Comparison of ENCODE assay signal across 11 mouse cellular contexts in the genomic region with DNA sequence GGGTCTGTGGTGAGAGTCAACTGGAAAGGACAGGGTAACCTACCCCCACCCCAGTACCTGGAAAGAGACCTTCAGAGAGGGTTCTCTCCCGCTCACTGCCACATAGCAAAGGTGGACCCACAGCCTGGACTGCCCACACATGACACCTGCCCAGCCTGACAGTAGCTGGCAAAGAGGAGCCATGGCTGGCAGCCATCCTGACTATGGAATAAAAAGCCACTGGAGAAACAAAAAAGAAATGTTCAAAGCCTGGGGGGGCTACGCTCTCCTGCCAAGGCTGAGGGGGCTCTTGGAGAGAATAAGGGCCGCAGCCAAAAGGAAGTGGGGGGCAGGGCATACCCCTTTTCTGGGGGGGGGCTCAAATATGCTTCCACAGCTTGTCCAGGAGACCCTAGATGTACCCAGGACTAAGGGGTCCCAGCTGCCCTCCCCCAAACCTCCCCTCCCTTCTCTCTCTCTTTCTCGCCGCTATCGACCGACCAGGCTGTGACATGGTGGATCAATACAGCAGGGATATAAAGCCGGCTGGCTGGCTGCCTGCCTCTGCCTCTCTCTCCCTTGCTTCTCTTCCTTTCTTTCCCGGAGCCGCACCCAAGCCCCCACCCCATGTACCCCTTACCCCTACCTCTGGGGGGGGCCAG. TPM values are rescaled to one million over a fixed set of nuclear protein-coding genes. Genes with fewer than 3 reads are reported as not detected.
A peak's percentile ranks its signal among the peaks of the same experiment; 100 is the strongest.
DNase-seq lines count a peak whose midpoint lies in the region; ATAC-seq lines count a peak whose summit lies in the region.
"Had no signal": no experiment of that assay in that cellular context is flagged by ENCODE, and none has a peak within 500 bp of the region (broad histone marks: within the 10 kb centered on the region; RNA-seq: fewer than 3 reads in every experiment).

No protein-coding gene starts in this region.

- ATAC-seq in forebrain, embryonic 13.5 days: peak; percentile 36
- no peak for ATAC-seq in limb, embryonic 12.5 days (ENCODE audit: insufficient number of reproducible peaks, insufficient read depth, low FRiP score, low TSS enrichment, low read depth)
- no peak for ATAC-seq in frontal cortex, adult (ENCODE audit: low TSS enrichment)
- ATAC-seq: activated CD4-positive, CD25-positive, alpha-beta regulatory T cell, adult 4 months; intestine, embryonic 15.5 days had no signal

- H3K27ac ChIP-seq in forebrain, embryonic 13.5 days: peak overlapping the region; percentile 78
- peak overlapping the region; percentile 91; the same call in 1 of the 2 replicates for H3K27ac ChIP-seq in limb, embryonic 12.5 days
- H3K27ac ChIP-seq: heart, embryonic 10.5 days; intestine, embryonic 15.5 days had no signal

- peaks cover 69% of the 10 kb centered on the region for H3K4me1 ChIP-seq in forebrain, embryonic 13.5 days
- peaks cover 70% of the 10 kb centered on the region for H3K4me1 ChIP-seq in limb, embryonic 12.5 days (replicated peaks)

- H3K4me3 ChIP-seq in forebrain, embryonic 13.5 days: peak overlapping the region; percentile 12
- H3K4me3 ChIP-seq in limb, embryonic 12.5 days (replicated peaks): no peak overlapping the region
- H3K4me3 ChIP-seq: heart, embryonic 10.5 days; intestine, embryonic 15.5 days had no signal

- H3K9me3 ChIP-seq in forebrain, embryonic 13.5 days (replicated peaks): no peaks in the 10 kb centered on the region
- H3K9me3 ChIP-seq in limb, embryonic 12.5 days: no peaks in the 10 kb centered on the region
- H3K9me3 ChIP-seq: heart, embryonic 10.5 days; intestine, embryonic 15.5 days had no signal

- no peaks in the 10 kb centered on the region for H3K36me3 ChIP-seq in forebrain, embryonic 13.5 days (ENCODE audit: poor library complexity, severe bottlenecking)
- no peaks in the 10 kb centered on the region for H3K36me3 ChIP-seq in limb, embryonic 12.5 days
- H3K36me3 ChIP-seq: heart, embryonic 10.5 days; intestine, embryonic 15.5 days had no signal

- DNase-seq in right cerebral cortex, postnatal 4 days: peak; percentile 48
- no peak for DNase-seq in right cerebral cortex, postnatal 25 days
- peak; percentile 19 for DNase-seq in retina, postnatal 1 day
- no peak for DNase-seq in spleen, postnatal 4 days (ENCODE audit: low spot score in 2 of 2)
- no peak for DNase-seq in adrenal gland, postnatal 25 days

- peaks cover 9% of the 10 kb centered on the region; the same call in 1 of the 2 replicates for H3K27me3 ChIP-seq in forebrain, embryonic 13.5 days
- peaks cover 46% of the 10 kb centered on the region for H3K27me3 ChIP-seq in limb, embryonic 12.5 days

- H3K9ac ChIP-seq in forebrain, embryonic 13.5 days: peak overlapping the region; percentile 56
- no peak overlapping the region for H3K9ac ChIP-seq in limb, embryonic 12.5 days (replicated peaks)
- H3K9ac ChIP-seq: intestine, embryonic 15.5 days had no signal

- 16% methylated on average over 9 of the region's 10 CpGs for WGBS in forebrain, embryonic 13.5 days
- WGBS in limb, embryonic 12.5 days: 30% methylated on average over 10 of the region's 10 CpGs

- H3K4me2 ChIP-seq in forebrain, embryonic 13.5 days: peak overlapping the region; percentile 46
- H3K4me2 ChIP-seq in limb, embryonic 12.5 days: peak overlapping the region; percentile 10; the same call in 1 of the 2 replicates

RNA-seq across cellular contexts. Expression of gene Pou2f2, which starts 27.5 kb away (rescaled TPM):
- 21.9 and 22.2 TPM in 2 replicates for polyA plus RNA-seq in forebrain, embryonic 13.5 days (2015; fragmentation: Nextera tagmentation; extraction: Ambion mirVana)
- 2.7 and 2.9 TPM in 2 replicates for polyA plus RNA-seq in limb, embryonic 12.5 days (2016; fragmentation: Nextera tagmentation; extraction: Ambion mirVana)
- 0.67 and 1.0 TPM in 2 replicates for total RNA-seq in adrenal gland, postnatal 25 days (2021)

Comparison
In these comparisons a context has a peak if more than half of its experiments do, and no peak if none do; other contexts are left out.
1. DNase-seq: peak in right cerebral cortex, postnatal 4 days (single experiment) and retina, postnatal 1 day (single experiment); none in right cerebral cortex, postnatal 25 days (single experiment), spleen, postnatal 4 days (0 of 2) and adrenal gland, postnatal 25 days (single experiment).